Mouse (Mus musculus) spleen, embryonic (tissue): Measurements from ENCODE around the gene Aco1.

ENCODE experiments used
- CTCF ChIA-PET: fragments of 350-600 bp; sonication (Branson Sonifier 250); formaldehyde crosslinking; loops from one replicate; lab custom pipeline; 2022; lab: Charles Lee

The Aco1 gene

GRCm38 (mm10) chr4:40207701-40208100 lies 64.8 kb downstream of the Aco1 start:
- CTCF ChIA-PET: no interaction called here

- CTCF ChIA-PET: interaction anchor here (0.6 kb wide), 1 partner anchor 77 kb away, joined by 3 read pairs; no protein-coding TSS in a partner anchor
Observed at GRCm38 (mm10) chr4:40212177-40212576, 69.3 kb downstream of the Aco1 start.

GRCm38 (mm10) chr4:40217910-40218309 lies 75.0 kb downstream of the Aco1 start:
- CTCF ChIA-PET: interaction anchor here (0.6 kb wide), 1 partner anchor 485 kb away, joined by 5 read pairs; the partner anchor contains the start of gene Aptx

- CTCF ChIA-PET: interaction anchor here (0.6 kb wide), 1 partner anchor 45 kb away, joined by 3 read pairs; no protein-coding TSS in a partner anchor
Observed at GRCm38 (mm10) chr4:40218382-40218781, 75.5 kb downstream of the Aco1 start.

GRCm38 (mm10) chr4:40220437-40220836 lies 77.6 kb downstream of the Aco1 start:
- CTCF ChIA-PET: no interaction called here

- CTCF ChIA-PET: no interaction called here
Observed at GRCm38 (mm10) chr4:40221004-40221760, 78.3 kb downstream of the Aco1 start.

- CTCF ChIA-PET: no interaction called here
Observed at GRCm38 (mm10) chr4:40221876-40222585, 79.2 kb downstream of the Aco1 start.

GRCm38 (mm10) chr4:40226095-40226494 lies 83.2 kb downstream of the Aco1 start:
- CTCF ChIA-PET: no interaction called here

- CTCF ChIA-PET: no interaction called here
Observed at GRCm38 (mm10) chr4:40227131-40227530, 84.2 kb downstream of the Aco1 start.

- CTCF ChIA-PET: no interaction called here
Observed at GRCm38 (mm10) chr4:40227886-40228285, 85.0 kb downstream of the Aco1 start.

GRCm38 (mm10) chr4:40229723-40230122 lies 86.8 kb downstream of the Aco1 start:
- CTCF ChIA-PET: no interaction called here

- CTCF ChIA-PET: no interaction called here
Observed at GRCm38 (mm10) chr4:40233062-40233664, 90.3 kb downstream of the Aco1 start.

GRCm38 (mm10) chr4:40234256-40234655 lies 91.4 kb downstream of the Aco1 start:
- CTCF ChIA-PET: no interaction called here

- CTCF ChIA-PET: no interaction called here
Observed at GRCm38 (mm10) chr4:40236829-40237228, 93.9 kb downstream of the Aco1 start.

- CTCF ChIA-PET: interaction anchor here (0.8 kb wide), 1 partner anchor 30 kb away, joined by 3 read pairs; the partner anchor contains the start of genes Smim27 and Topors
Observed at GRCm38 (mm10) chr4:40238483-40239408, 95.9 kb downstream of the Aco1 start.

GRCm38 (mm10) chr4:40239409-40240271 lies 96.8 kb downstream of the Aco1 start, which contains the start of gene Ddx58:
Gene Ddx58 (minus strand): TSS chr4:40239828.
- CTCF ChIA-PET: interaction anchor here (0.7 kb wide), 2 partner anchors 95 to 1113 kb away, joined by 4 to 10 read pairs; no protein-coding TSS in a partner anchor

GRCm38 (mm10) chr4:40240272-40240744 lies 97.4 kb downstream of the Aco1 start:
- CTCF ChIA-PET: interaction anchor here (0.7 kb wide), 1 partner anchor 96 kb away, joined by 10 read pairs; no protein-coding TSS in a partner anchor

- CTCF ChIA-PET: no interaction called here
Observed at GRCm38 (mm10) chr4:40241928-40242327, 99.0 kb downstream of the Aco1 start.

- CTCF ChIA-PET: no interaction called here
Observed at GRCm38 (mm10) chr4:40243006-40243405, 100.1 kb downstream of the Aco1 start.

GRCm38 (mm10) chr4:40244035-40244434 lies 101.2 kb downstream of the Aco1 start:
- CTCF ChIA-PET: no interaction called here
